Mouse (Mus musculus) neural tube, postnatal 0 days (tissue): Measurements from ENCODE around the gene Olfr134. TPM values are rescaled to one million over a fixed set of nuclear protein-coding genes. Genes with fewer than 3 reads are reported as not detected.

Experiments
- polyA plus RNA-seq: library from polyadenylated mRNA; unstranded; fragments of >200 nt; fragmentation: Nextera tagmentation; extraction: Ambion mirVana; gene quantifications from 2 replicates; pipeline ENCODE4 v1.2.1, GENCODE M21; 2015

Olfr134 gene
- polyA plus RNA-seq = not detected in 2 replicates

GRCm38 (mm10) chr17:38171088-38171487 lies at the start of gene Olfr134:
TSS of gene Olfr134 (plus strand) at chr17:38171388.

DNA sequence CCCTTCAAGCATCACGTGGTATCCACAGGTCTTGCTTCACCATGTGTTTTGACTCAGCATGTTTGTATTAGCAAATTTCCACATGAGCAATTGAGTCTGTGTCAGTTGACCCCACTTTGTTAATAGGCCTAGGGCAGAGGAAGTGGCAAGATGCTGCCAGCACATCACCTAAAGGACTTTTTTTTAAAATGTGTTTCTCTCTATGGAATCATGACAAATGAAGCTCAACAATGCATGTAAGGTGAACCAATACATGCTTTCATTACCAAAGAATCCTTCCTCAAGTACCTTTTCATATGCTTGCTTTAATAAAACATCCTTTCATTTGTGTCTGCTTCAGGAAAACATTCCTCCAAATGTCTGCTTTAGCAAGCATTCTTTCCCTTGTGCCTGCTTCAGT lies 36.8 kb upstream of the Olfr134 start, which contains the start of gene Olfr132:
TSS of gene Olfr132 (minus strand) at position 101 of the 400 bp plus-strand sequence.

GRCm38 (mm10) chr17:38144981-38145380 lies 26.2 kb upstream of the Olfr134 start, which contains the start of gene Olfr133:
TSS of gene Olfr133 (plus strand) at chr17:38145281.

DNA sequence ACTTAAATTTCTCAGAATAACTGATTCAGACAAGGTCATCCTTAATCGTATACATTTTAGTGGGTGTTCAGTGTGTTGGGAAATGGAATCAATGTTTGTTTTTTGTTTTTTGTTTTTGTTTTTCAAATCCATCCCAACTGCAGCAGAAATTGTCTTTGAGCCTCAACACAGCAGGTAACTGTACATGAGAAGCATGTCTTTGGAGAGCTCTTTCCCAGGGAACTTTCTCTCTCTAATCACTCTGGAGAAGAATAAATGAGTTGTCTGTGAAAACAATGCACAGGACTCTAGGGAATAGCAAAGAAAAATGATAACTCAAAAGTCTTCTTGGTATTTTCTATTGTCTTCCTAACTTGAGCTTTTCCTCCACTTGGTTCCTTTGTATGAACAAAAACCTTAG lies 32.8 kb downstream of the Olfr134 start, which contains the start of gene Olfr135:
TSS of gene Olfr135 (plus strand) at position 301 of the 400 bp plus-strand sequence.

Other genes starting within 250 kb of the Olfr134 start
- gene Olfr761, start 218.3 kb upstream of the Olfr134 start, polyA plus RNA-seq = not detected in 2 replicates
- gene Olfr129, start 111.3 kb upstream of the Olfr134 start, polyA plus RNA-seq = not detected in 2 replicates
- gene Olfr130, start 107.5 kb upstream of the Olfr134 start, polyA plus RNA-seq = not detected in 2 replicates
- gene Olfr131, start 82.7 kb upstream of the Olfr134 start, polyA plus RNA-seq = not detected in 2 replicates
- gene Olfr132, start 36.9 kb upstream of the Olfr134 start, polyA plus RNA-seq = not detected in 2 replicates
- not detected in 2 replicates for gene Olfr133, start 26.1 kb upstream of the Olfr134 start, polyA plus RNA-seq
- not detected in 2 replicates for gene Olfr135, start 32.9 kb downstream of the Olfr134 start, polyA plus RNA-seq
- not detected in 2 replicates for gene Olfr138, start 89.6 kb downstream of the Olfr134 start, polyA plus RNA-seq
- gene Olfr137, start 136.2 kb downstream of the Olfr134 start, polyA plus RNA-seq = not detected in 2 replicates
- gene Olfr136, start 158.4 kb downstream of the Olfr134 start, polyA plus RNA-seq = not detected in 2 replicates
- not detected in 2 replicates for gene Esp36, start 248.8 kb downstream of the Olfr134 start, polyA plus RNA-seq